Mouse (Mus musculus) ovary, postnatal 10 days (tissue): ENCODE data around the gene Rnf220.

Experiments used
- DNase-seq: peaks from one replicate; pipeline ENCODE4 v3.0.0; 2022; ENCODE audit warnings: low spot score

Rnf220 gene

GRCm38 (mm10) chr4:117379803-117380557 lies 116.9 kb downstream of the Rnf220 start:
- DNase-seq: no peak

DNA sequence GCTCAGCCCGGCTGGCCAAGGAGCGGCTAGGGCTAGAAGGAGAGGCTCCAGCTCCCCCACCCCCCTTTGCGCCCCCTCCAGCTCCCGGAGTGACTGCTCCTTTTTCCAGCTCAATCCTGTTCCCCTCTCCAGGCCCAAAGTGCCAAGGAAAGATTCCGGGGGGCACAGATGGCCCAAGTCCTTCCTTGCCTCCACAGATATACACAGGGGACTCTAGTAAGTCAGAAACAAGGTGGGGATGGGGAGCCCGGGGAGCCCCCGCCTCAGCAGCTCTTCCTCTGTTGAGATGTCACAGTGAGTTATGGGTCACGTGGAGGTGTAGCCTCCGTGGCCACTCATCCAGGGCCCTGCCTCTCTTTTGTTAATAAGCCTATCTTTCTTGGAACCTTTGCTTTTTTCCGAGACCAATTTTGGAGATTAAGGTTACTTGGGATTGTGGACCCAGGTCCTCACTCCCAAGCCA lies 122.7 kb downstream of the Rnf220 start:
- no peak for DNase-seq

DNA sequence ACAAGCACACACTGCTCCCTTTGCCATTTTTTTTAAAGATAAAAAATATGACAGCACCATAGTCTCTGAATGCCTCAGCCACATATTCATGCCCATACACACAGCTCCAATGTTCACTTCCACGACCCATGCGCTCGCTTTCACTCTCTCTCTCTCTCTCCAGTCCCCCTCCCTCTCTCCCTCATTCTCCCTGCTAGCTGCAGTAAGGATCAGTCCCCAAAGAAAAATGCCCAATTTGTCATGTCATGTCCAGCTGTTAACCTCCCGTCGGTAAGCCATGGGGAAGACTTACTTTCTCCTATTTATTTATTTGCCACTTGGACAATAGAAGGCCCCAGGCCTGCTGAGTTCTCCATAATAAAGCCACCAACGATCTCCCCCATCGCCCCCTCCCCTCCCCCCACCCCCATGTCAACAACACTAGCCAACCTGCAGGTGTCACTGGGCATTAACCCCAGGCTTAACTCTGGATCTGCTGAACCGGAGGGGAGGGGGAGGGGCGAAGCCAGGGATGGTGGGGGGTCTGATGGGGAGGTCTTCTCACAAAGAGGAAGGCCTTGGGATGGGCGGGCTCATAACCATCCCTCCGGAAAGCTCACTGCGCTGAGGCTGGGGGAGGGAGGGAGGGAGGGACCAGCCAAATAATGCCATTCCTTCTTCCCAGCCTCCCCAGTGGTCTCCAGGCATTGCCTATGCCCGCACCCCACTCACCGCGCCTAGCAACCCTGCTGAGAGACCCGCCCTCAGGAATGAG lies 123.4 kb downstream of the Rnf220 start:
- DNase-seq: no peak

DNA sequence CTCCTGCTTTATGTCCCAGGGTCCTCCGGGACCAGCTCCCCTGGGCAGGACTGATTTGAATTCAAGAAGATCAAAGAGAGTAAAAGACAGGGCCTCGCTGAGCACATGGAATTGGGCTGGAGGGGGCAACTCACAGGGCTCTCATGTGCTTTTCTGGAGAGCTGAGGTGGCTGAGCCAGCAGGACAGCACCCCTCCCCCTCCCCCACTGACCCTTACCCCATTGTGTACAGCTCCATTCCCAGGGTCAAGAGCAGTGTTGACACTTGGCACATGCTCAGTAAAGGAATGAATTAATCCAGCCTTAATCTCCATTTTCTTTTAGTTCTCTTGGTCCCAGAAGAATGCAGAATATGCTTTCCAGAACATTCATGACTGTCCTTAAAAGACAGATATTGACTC lies 125.0 kb downstream of the Rnf220 start:
- DNase-seq: no peak

DNA sequence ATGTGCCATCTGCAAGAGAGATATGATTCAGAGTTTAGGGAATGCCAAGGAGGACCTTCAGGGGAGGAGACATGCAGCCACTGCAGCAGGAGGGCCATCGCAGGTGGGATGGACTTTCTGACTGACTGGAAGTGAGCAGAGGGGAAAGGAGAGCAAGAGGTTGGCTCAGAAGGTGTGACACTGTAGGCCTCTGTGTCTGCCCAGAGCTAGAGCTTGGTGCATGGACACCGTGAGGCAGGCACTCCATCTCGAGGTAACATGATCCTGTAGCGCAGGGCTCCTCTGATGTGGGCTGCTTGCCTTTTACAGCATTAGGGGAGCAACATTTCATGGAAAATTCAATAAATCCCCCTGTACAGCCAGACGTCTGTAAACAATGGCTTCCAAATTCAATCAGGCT lies 126.5 kb downstream of the Rnf220 start:
- DNase-seq: no peak

DNA sequence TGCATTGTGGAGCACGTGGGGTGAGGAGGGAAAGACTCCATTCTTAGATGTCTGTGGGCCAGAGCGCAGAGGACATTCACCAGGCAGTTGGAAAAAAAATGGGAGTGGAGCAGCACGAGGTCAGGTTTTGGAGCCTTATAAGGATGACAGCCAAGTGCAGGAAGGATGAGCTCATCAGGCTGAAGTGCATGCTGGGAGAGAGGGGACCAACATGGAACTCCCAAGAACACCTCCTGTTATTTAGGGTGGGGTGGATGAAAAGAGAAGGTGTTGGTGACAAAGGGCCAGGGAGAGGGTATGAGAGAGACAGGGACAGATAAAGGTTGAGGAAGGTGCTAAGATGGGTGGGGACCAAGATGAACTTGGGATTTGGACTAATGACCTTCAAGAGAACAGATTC lies 127.3 kb downstream of the Rnf220 start:
- no peak for DNase-seq

DNA sequence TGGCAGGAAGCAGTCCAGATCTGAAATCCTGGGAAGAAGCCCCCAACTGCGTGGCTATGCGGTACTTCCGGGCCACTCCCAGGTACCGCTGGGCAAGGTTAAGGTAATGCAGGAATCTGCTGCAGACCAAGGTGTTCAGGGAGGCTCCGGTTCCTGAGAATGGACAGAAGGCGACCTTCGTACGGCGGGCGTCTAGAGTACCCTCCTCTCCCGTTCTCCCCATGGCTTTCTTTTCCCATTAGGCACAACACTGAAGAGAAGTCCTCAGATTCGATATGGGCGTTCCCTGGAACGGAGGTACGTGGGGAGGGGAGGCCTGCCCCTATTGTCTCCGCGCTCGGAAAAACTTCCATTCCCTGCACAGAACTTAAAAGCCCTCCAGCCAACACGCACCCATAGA lies 129.5 kb downstream of the Rnf220 start:
- no peak for DNase-seq

- DNase-seq: no peak
These were observed 134.8 kb downstream of the Rnf220 start for GRCm38 (mm10) chr4:117362085-117362484.

GRCm38 (mm10) chr4:117361558-117361873 lies 135.3 kb downstream of the Rnf220 start:
- no peak for DNase-seq

GRCm38 (mm10) chr4:117360713-117361557 lies 135.9 kb downstream of the Rnf220 start:
- DNase-seq: no peak

- no peak for DNase-seq
These were observed 137.0 kb downstream of the Rnf220 start for GRCm38 (mm10) chr4:117359803-117360382.

DNA sequence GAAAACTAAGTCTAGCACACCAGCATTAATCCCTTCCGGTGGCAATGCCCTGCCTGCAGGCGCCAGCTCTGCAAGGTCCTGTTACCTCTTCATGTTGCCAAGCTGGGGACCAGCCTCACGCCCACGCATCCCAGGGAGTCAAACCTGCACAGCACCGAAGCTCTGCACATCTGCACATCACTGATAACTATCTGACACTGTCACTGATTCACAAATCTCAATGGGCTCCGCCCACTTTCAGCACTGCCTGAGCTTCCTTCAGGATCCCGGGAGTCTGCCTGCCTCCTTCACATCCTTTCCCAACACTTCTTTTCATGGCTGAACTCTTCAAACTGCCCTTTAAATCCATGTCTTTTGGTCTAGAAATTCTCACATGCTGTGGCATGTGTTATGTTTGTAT lies 138.9 kb downstream of the Rnf220 start:
- DNase-seq: no peak

DNA sequence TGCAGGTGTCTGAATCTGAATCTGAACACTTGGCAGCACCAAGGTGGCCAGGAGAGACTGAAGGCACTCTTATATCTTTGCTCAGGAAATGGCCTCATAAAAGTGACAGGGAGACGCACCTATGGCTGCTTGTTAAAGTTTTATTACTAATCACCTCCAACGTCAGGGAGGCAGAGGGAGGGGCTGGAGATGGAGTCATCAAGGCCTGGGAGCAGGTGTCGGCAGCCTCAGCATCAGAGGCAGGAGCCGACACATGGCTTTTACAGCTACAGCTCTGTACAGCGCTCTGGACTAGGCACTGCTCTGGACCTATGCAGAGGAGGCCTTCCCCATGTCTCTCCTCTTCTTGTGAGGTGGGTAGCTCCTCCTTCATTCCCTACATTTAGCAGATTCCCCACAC lies 139.7 kb downstream of the Rnf220 start:
- DNase-seq: no peak

DNA sequence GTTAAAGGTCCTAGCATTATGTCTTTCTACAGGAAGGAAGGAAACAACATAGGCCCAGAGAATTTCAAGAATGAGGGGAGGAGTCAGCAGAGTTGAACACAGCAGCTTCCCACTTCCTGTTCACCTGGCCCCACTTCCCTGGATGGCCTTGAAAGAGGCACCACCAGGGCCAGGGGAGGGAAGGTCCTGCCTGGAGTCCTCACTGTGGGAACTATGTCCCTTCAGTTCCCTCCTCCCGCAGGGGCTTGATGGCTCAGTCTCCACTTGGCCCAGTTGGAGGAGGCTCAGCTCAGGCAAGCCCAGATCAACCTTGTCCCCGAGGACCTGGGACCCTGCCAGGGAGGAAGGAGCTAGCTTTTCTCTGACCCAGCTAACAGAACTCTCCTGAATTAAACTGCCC lies 140.6 kb downstream of the Rnf220 start:
- DNase-seq: no peak

- DNase-seq: no peak
These were observed 142.2 kb downstream of the Rnf220 start for GRCm38 (mm10) chr4:117354651-117355050.

DNA sequence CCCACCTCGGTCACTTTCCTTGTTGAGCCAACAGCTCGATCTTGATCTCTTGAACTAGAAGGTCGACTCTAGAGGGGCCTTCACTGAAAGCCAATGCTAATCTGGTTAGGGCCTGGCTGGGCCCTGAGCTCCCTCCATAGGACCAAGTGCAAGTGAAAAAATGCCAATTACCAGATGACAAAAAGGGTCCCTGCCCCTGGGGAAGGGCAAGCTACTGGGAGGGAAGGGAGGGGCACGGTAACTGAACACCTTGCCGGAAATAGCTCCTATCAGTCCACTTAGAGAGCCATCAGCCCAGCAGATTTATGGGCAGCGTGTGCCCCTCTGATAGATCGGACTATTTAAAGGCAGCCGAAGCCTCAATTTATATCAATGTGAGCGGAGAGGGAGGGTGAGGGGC lies 143.9 kb downstream of the Rnf220 start:
- no peak for DNase-seq

- no peak for DNase-seq
These were observed 144.8 kb downstream of the Rnf220 start for GRCm38 (mm10) chr4:117352071-117352470.

DNA sequence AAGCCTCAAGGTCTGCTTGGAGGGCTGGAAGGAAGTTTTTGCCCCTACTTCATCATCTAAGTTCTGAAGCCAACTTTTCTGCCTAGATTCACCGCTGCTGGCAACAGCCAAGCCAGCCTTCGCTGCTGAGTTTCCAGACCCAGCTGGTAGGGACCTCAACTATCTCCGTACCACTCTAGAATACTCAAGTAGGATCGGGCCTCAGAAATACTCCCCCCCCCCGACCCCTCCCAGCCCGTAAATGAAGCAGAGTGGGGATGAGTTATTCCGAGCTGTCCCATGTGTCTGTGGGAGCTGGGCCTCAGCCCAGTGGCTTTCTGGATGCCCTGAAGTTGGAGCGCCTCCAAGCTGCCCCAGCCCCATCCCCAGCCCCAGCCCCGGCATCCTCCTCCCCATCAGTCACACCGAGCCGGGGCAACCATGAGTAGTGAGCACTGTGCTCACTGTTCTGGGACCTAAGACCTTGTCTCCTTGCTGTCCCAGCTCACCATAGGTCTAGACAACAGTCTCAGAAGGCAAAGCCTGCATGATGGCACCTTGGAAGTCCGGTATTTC lies 146.6 kb downstream of the Rnf220 start:
- no peak for DNase-seq

DNA sequence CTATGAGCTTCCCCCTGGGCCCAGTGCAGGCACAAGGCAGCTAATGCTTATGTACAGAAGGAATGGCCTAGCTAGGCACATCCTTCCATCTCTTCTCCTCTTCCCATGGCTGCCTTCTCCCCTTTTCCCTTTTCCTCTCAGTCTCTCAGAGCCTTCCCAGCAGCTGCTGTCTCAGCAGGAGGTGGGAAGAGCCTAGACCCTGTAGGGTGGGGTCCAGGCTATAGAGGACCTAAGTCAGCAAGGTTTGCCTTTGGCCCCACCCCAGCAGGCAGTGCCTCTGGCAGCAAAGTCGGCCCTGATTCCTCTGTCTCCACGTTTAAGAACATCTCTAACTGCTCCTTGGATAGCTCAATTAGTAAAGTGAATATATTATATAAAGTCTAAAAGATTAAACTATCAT lies 147.5 kb downstream of the Rnf220 start:
- no peak for DNase-seq

- DNase-seq: no peak
These were observed 150.8 kb downstream of the Rnf220 start for GRCm38 (mm10) chr4:117346025-117346424.

GRCm38 (mm10) chr4:117343385-117343784 lies 153.5 kb downstream of the Rnf220 start:
- DNase-seq: no peak

GRCm38 (mm10) chr4:117342751-117343150 lies 154.1 kb downstream of the Rnf220 start:
- DNase-seq: no peak
